Mouse (Mus musculus): Measurements from ENCODE around the gene Samd7. TPM values are rescaled to one million over a fixed set of nuclear protein-coding genes. Genes with fewer than 3 reads are reported as not detected.
"Not testable (repeated sequence)": the region's sequence is repeated elsewhere in the genome, so short reads cannot be mapped to it uniquely, and the experiment has no call there.

Gene Samd7
- not detected in 2 replicates for polyA plus RNA-seq (2015; fragmentation: Nextera tagmentation; extraction: Ambion mirVana)

DNA sequence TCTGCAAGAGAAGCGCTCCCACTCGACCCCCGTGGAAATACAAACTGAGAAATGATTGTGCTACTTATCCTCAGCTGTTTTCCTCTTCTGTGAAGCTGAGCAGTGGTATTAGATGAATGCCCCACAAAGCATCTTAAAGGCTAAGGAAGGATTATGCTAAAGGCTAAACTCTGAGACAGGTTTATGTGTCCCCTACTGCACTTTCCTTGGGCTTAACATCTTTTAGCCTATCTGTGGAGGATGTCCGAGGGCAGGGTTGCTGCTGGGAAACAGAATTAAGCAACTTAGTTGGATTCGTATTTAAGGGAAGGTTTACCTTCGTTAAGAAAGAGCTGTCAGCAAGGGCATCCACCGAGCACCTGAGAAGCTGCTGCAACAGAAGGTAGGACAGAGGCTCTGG is at the start of gene Samd7:
Samd7 (plus strand) TSS at position 288 of the 400 bp plus-strand sequence.
- no peaks in the 10 kb centered on the region for H3K36me3 ChIP-seq (ENCODE audit: control insufficient read depth, insufficient read depth, low read length)
- no peak within 1 kb of the TSS for H3K4me2 ChIP-seq (ENCODE audit: low read depth, low read length)
- no peak for ATAC-seq
- H3K4me1 ChIP-seq (ENCODE audit: control insufficient read depth, insufficient read depth, low read length), result no peaks in the 10 kb centered on the region
- H3K27ac ChIP-seq (ENCODE audit: low read length), result no peak within 1 kb of the TSS
- no peaks in the 10 kb centered on the region for H3K9me3 ChIP-seq (ENCODE audit: control insufficient read depth, low read length)
- WGBS, result 81% methylated on average over 7 of the region's 7 CpGs
- no peak within 1 kb of the TSS for H3K4me3 ChIP-seq (ENCODE audit: low read length)
- no peaks in the 10 kb centered on the region for H3K27me3 ChIP-seq (replicated peaks; ENCODE audit: control insufficient read depth, insufficient read depth, low read length)
- no peak within 1 kb of the TSS for H3K9ac ChIP-seq (ENCODE audit: low read depth, low read length)

DNA sequence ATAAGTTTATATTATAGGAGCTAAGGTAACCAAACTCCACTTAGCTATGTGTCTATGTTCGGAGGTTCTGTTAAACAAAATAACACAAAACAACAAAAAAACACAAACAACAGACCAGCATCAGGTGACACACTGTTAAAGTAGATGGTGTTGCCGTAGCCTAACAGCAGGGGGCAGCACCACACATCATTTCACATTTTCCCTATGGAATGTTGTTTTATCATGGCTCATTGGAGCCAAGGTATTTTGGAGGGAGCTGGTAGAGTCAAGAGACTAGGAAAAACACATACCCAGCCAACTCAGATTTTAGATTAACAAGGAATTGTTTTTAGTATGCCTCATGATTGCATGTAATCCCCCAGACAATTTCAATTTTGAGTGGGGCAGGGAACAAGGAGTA is 49.7 kb upstream of the Samd7 start:
- H3K9me3 ChIP-seq (ENCODE audit: control insufficient read depth, low read length), result no peaks in the 10 kb centered on the region

GRCm38 (mm10) chr3:30697891-30698290 is 48.2 kb upstream of the Samd7 start:
- H3K27ac ChIP-seq (ENCODE audit: low read length), result no peak overlapping the region
- no peaks in the 10 kb centered on the region for H3K27me3 ChIP-seq (replicated peaks; ENCODE audit: control insufficient read depth, insufficient read depth, low read length)
- H3K4me3 ChIP-seq (ENCODE audit: low read length), result no peak overlapping the region
- peak; percentile 60 for ATAC-seq
- no peak overlapping the region for H3K9ac ChIP-seq (ENCODE audit: low read depth, low read length)
- H3K4me1 ChIP-seq (ENCODE audit: control insufficient read depth, insufficient read depth, low read length), result no peaks in the 10 kb centered on the region
- 36% methylated on average over 4 of the region's 4 CpGs for WGBS
- no peaks in the 10 kb centered on the region for H3K36me3 ChIP-seq (ENCODE audit: control insufficient read depth, insufficient read depth, low read length)
- no peak overlapping the region for H3K4me2 ChIP-seq (ENCODE audit: low read depth, low read length)
- H3K9me3 ChIP-seq (ENCODE audit: control insufficient read depth, low read length), result no peaks in the 10 kb centered on the region

More for the DNA sequence above, 49.7 kb upstream of the Samd7 start:
- no peak overlapping the region for H3K4me2 ChIP-seq (ENCODE audit: low read depth, low read length)
- no peak overlapping the region for H3K9ac ChIP-seq (ENCODE audit: low read depth, low read length)
- no peaks in the 10 kb centered on the region for H3K27me3 ChIP-seq (replicated peaks; ENCODE audit: control insufficient read depth, insufficient read depth, low read length)
- H3K4me3 ChIP-seq (ENCODE audit: low read length), result no peak overlapping the region
- no peak overlapping the region for H3K27ac ChIP-seq (ENCODE audit: low read length)
- H3K4me1 ChIP-seq (ENCODE audit: control insufficient read depth, insufficient read depth, low read length), result no peaks in the 10 kb centered on the region
- WGBS, result 9% methylated on average over 2 of the region's 2 CpGs
- ATAC-seq, result no peak
- H3K36me3 ChIP-seq (ENCODE audit: control insufficient read depth, insufficient read depth, low read length), result no peaks in the 10 kb centered on the region

GRCm38 (mm10) chr3:30699711-30700505 is 46.2 kb upstream of the Samd7 start, which contains the start of gene Lrrc31:
TSS of gene Lrrc31 (minus strand) at chr3:30699843.
- H3K27ac ChIP-seq (ENCODE audit: low read length); H3K9me3 ChIP-seq (ENCODE audit: control insufficient read depth, low read length); H3K4me2 ChIP-seq (ENCODE audit: low read depth, low read length); H3K36me3 ChIP-seq (ENCODE audit: control insufficient read depth, insufficient read depth, low read length); H3K9ac ChIP-seq (ENCODE audit: low read depth, low read length); H3K4me3 ChIP-seq (ENCODE audit: low read length); H3K27me3 ChIP-seq (replicated peaks; ENCODE audit: control insufficient read depth, insufficient read depth, low read length); H3K4me1 ChIP-seq (ENCODE audit: control insufficient read depth, insufficient read depth, low read length): not testable (repeated sequence)
- ATAC-seq, result peak; percentile 71
- WGBS, result 73% methylated on average over 6 of the region's 6 CpGs

DNA sequence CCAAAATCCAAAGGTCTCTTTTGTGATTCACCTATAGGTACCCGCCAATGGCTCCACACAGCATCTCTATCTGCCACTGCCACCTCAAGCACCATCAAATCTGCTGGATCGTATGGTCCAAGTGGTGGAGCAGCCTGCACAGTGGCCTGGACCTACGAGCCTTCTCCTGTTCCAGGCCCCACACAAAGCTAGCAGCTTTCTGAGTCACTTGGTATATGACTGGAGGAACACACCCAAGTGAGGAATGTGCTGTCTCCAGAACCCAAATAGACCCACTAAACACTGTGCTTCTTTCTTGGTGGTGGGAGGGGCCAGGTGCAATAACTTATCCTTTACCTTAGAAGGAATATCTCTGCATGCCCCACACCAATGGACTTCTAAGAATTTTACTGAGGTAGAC is 40.1 kb upstream of the Samd7 start:
- H3K4me2 ChIP-seq (ENCODE audit: low read depth, low read length), result no peak overlapping the region
- H3K27ac ChIP-seq (ENCODE audit: low read length), result no peak overlapping the region
- no peak overlapping the region for H3K4me3 ChIP-seq (ENCODE audit: low read length)
- H3K9ac ChIP-seq (ENCODE audit: low read depth, low read length), result no peak overlapping the region
- no peaks in the 10 kb centered on the region for H3K9me3 ChIP-seq (ENCODE audit: control insufficient read depth, low read length)
- no peaks in the 10 kb centered on the region for H3K27me3 ChIP-seq (replicated peaks; ENCODE audit: control insufficient read depth, insufficient read depth, low read length)
- ATAC-seq, result peak; percentile 52; the same call in 1 of the 2 replicates
- WGBS, result 78% methylated on average over 3 of the region's 3 CpGs
- no peaks in the 10 kb centered on the region for H3K36me3 ChIP-seq (ENCODE audit: control insufficient read depth, insufficient read depth, low read length)
- no peaks in the 10 kb centered on the region for H3K4me1 ChIP-seq (ENCODE audit: control insufficient read depth, insufficient read depth, low read length)

DNA sequence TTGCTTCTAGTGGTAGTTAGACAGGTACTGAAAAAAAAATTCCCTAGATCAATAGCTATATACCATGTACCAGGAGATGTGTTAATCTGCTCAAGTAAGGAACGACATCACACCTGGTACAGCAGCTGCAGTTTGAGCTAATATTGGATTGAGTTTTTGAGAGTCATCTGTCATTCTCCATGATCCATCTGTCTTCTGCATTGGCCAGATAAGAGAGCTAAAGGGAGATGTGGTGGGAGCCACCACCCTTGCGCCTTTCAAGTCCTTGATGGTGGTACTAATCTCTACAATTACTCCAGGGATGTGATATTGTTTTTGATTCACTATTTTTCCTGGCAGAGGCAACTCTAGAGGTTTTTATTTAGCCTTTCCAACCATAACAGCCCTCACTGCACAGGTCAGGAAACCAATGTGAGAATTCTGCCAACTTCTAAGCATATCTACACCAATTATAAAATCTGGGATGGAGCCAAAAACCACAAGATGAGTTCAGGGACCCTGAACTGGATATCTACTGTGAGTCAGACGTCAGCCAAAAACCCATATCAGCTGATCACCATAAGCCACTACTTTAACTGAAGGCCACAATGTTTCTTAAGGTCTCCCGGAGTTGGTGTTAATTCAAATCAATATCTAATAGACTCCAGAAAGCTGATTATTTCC is 39.3 kb upstream of the Samd7 start:
- H3K4me3 ChIP-seq (ENCODE audit: low read length), result no peak overlapping the region
- no peak overlapping the region for H3K4me2 ChIP-seq (ENCODE audit: low read depth, low read length)
- H3K9me3 ChIP-seq (ENCODE audit: control insufficient read depth, low read length), result no peaks in the 10 kb centered on the region
- H3K4me1 ChIP-seq (ENCODE audit: control insufficient read depth, insufficient read depth, low read length), result no peaks in the 10 kb centered on the region
- no peaks in the 10 kb centered on the region for H3K27me3 ChIP-seq (replicated peaks; ENCODE audit: control insufficient read depth, insufficient read depth, low read length)
- no peak overlapping the region for H3K27ac ChIP-seq (ENCODE audit: low read length)
- no peaks in the 10 kb centered on the region for H3K36me3 ChIP-seq (ENCODE audit: control insufficient read depth, insufficient read depth, low read length)
- H3K9ac ChIP-seq (ENCODE audit: low read depth, low read length), result no peak overlapping the region
- no peak for ATAC-seq
- WGBS, result 77% methylated on average over 4 of the region's 4 CpGs

DNA sequence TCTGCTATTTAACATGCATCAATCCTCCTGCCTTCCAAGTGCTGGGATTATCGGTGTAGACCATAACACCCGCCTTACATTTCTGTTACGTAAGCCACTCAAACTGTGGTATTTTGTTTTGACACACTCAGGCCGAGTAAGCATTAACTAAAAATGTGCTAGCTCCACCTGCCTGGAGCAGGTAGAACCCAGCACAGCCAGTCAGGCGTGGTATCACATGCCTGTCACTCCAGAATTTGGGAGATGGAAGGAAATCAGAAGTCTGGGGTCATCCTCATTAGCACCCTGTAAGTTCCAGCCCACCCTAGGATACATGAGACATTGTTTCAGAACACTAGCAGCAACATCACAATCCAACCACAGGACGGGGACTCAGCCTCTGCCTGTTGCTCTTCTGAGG is 35.9 kb upstream of the Samd7 start:
- Histone ChIP-seq H3K4me3 (ENCODE audit: low read length) (no peak overlapping the region), H3K9ac (ENCODE audit: low read depth, low read length) (no peak overlapping the region), H3K27ac (ENCODE audit: low read length) (no peak overlapping the region), H3K4me2 (ENCODE audit: low read depth, low read length) (no peak overlapping the region), H3K4me1 (ENCODE audit: control insufficient read depth, insufficient read depth, low read length) (no peaks in the 10 kb centered on the region), H3K9me3 (ENCODE audit: control insufficient read depth, low read length) (no peaks in the 10 kb centered on the region), H3K36me3 (ENCODE audit: control insufficient read depth, insufficient read depth, low read length) (no peaks in the 10 kb centered on the region), H3K27me3 (replicated peaks; ENCODE audit: control insufficient read depth, insufficient read depth, low read length) (no peaks in the 10 kb centered on the region)
- WGBS, result 85% methylated on average over 6 of the region's 6 CpGs
- no peak for ATAC-seq

DNA sequence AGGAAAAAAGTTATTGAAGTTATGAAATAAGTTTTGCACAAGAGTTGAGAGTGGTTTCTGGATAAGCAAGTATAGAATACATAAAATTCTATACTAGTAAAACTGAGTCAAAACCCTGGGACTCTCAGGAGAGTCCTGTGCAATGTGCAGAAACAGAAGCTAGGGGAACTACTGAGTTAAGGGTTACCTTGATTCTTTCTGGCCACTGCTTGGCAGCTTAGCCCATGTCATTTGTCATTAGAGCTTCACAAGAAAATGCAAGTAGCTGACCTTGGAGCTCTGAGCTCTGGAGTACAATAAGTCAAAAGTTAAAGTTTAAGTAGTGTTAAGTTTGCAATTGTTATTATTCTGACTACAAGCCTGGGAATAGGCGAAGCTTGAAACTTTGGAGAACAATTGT is 32.8 kb upstream of the Samd7 start:
- Histone ChIP-seq H3K27ac (ENCODE audit: low read length) (no peak overlapping the region), H3K9ac (ENCODE audit: low read depth, low read length) (no peak overlapping the region), H3K9me3 (ENCODE audit: control insufficient read depth, low read length) (no peaks in the 10 kb centered on the region), H3K27me3 (replicated peaks; ENCODE audit: control insufficient read depth, insufficient read depth, low read length) (no peaks in the 10 kb centered on the region), H3K4me2 (ENCODE audit: low read depth, low read length) (no peak overlapping the region), H3K4me1 (ENCODE audit: control insufficient read depth, insufficient read depth, low read length) (no peaks in the 10 kb centered on the region), H3K36me3 (ENCODE audit: control insufficient read depth, insufficient read depth, low read length) (no peaks in the 10 kb centered on the region), H3K4me3 (ENCODE audit: low read length) (no peak overlapping the region)
- ATAC-seq, result no peak
- 72% methylated on average over 1 of the region's 1 CpGs for WGBS

- Histone ChIP-seq H3K36me3 (ENCODE audit: control insufficient read depth, insufficient read depth, low read length) (no peaks in the 10 kb centered on the region), H3K4me2 (ENCODE audit: low read depth, low read length) (no peak overlapping the region), H3K4me1 (ENCODE audit: control insufficient read depth, insufficient read depth, low read length) (no peaks in the 10 kb centered on the region), H3K9ac (ENCODE audit: low read depth, low read length) (no peak overlapping the region), H3K27ac (ENCODE audit: low read length) (no peak overlapping the region), H3K4me3 (ENCODE audit: low read length) (no peak overlapping the region), H3K9me3 (ENCODE audit: control insufficient read depth, low read length) (no peaks in the 10 kb centered on the region), H3K27me3 (replicated peaks; ENCODE audit: control insufficient read depth, insufficient read depth, low read length) (no peaks in the 10 kb centered on the region)
- no peak for ATAC-seq
- WGBS, result 75% methylated on average over 3 of the region's 3 CpGs
Measured at GRCm38 (mm10) chr3:30718649-30719048, 27.4 kb upstream of the Samd7 start.

All from intestine, embryonic 16.5 days (tissue).